Mouse (Mus musculus): Measurements from ENCODE around the gene 1700109H08Rik. TPM values are rescaled to one million over a fixed set of nuclear protein-coding genes. Genes with fewer than 3 reads are reported as not detected.

Gene 1700109H08Rik
- polyA plus RNA-seq, 1 experiment, result 1.5 TPM

DNA sequence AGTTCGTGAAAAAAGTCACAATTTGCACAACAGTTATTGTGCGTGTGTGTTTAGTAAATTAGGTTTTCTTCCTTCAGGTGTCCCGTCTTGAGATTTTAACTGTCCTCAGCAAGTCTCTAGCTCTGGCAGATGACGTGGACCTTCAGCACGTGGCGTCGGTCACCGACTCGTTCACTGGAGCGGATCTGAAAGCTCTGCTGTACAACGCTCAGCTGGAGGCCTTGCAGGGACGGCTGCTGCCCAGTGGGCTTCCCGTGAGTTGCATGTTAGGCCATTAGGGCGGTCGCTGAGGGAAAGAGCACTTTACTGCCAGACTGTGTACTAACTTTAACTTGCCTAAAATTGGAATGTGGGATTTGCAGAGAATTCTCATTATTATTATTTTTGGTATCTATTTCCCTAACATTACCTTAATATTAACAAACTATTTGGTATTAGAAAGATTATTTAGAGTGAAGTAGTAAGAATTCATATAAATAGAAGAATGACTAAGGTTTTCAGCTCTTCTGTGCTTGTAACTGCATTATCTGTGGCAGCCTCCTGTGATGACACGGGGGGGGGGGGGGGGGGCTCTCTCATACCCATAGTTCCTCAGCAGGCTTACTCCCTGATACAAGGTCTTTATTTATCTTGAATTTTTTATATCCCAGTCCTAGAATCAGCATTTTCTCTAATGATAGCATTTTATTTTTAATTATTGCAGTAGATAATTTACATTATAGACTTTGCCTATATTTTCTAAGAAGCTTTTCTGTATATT lies 60.3 kb downstream of the 1700109H08Rik start:
- Histone ChIP-seq H3K27ac (ENCODE audit: insufficient read depth, low read depth, low read length) (no peak overlapping the region), H3K36me3 (ENCODE audit: control insufficient read depth, insufficient read depth, low read length) (peaks cover 2% of the 10 kb centered on the region; the same call in 1 of the 2 replicates), H3K4me3 (ENCODE audit: insufficient read depth, low read depth, low read length) (no peak overlapping the region), H3K4me1 (ENCODE audit: control insufficient read depth, insufficient read depth, low read length) (no peaks in the 10 kb centered on the region), H3K27me3 (replicated peaks; ENCODE audit: control insufficient read depth, insufficient read depth, low read length) (no peaks in the 10 kb centered on the region)
- WGBS, result 45% methylated on average over 16 of the region's 16 CpGs
- peak; percentile 49 for DNase-seq
- TF ChIP-seq POLR2A (IDR thresholded peaks at IDR 0.05; ENCODE audit: low read depth, low read length), result no peak
- no peak for TF ChIP-seq CTCF (conservative IDR thresholded peaks at IDR 0.05; ENCODE audit: insufficient read depth, insufficient read length, low read depth, low read length)

DNA sequence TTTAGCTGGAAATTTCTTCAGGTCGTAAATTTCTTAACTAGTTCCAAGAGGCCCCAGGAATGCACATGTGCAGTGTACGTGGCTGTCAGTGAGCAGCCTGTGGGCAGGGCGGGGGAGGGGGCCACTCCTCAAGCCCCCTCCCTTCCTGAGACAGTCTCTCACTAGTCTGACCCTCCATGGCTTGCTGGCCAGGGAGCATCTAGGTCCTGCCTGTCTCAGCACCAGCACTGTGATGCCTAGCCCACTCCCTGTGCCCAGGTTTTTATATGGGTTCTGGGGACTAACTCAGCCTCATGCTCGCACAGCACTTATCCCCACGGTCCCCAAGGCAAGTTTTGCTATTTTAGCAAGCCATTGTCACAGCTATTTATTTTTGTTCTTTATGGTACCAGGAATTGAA lies 60.9 kb downstream of the 1700109H08Rik start:
- Histone ChIP-seq H3K36me3 (ENCODE audit: control insufficient read depth, insufficient read depth, low read length) (peaks cover 2% of the 10 kb centered on the region; the same call in 1 of the 2 replicates), H3K4me3 (ENCODE audit: insufficient read depth, low read depth, low read length) (no peak overlapping the region), H3K27ac (ENCODE audit: insufficient read depth, low read depth, low read length) (no peak overlapping the region), H3K27me3 (replicated peaks; ENCODE audit: control insufficient read depth, insufficient read depth, low read length) (no peaks in the 10 kb centered on the region), H3K4me1 (ENCODE audit: control insufficient read depth, insufficient read depth, low read length) (no peaks in the 10 kb centered on the region)
- DNase-seq, result no peak
- WGBS, result 89% methylated on average over 5 of the region's 5 CpGs
- no peak for TF ChIP-seq POLR2A (IDR thresholded peaks at IDR 0.05; ENCODE audit: low read depth, low read length)
- no peak for TF ChIP-seq CTCF (conservative IDR thresholded peaks at IDR 0.05; ENCODE audit: insufficient read depth, insufficient read length, low read depth, low read length)

DNA sequence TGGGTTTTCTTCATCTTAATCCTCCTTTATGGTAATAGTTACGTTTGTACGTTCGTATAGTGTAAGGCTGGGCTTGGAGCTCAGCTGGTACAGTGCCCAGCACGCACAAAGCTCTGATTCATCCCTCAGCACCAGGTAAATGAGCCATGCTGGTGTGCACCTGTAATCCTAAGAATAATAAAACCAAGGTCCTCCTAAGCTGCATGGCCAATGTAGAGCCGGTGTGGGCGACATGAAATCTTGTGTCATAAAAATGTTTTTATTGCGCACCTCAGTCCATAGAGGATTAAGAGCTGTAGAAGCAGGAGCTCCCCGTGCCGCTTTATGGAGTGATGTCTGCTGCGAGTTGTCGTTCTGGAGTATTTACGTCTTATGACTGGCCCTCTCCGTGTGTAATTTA lies 61.9 kb downstream of the 1700109H08Rik start:
- Histone ChIP-seq H3K36me3 (ENCODE audit: control insufficient read depth, insufficient read depth, low read length) (peaks cover 2% of the 10 kb centered on the region; the same call in 1 of the 2 replicates), H3K27me3 (replicated peaks; ENCODE audit: control insufficient read depth, insufficient read depth, low read length) (no peaks in the 10 kb centered on the region), H3K27ac (ENCODE audit: insufficient read depth, low read depth, low read length) (no peak overlapping the region), H3K4me1 (ENCODE audit: control insufficient read depth, insufficient read depth, low read length) (no peaks in the 10 kb centered on the region), H3K4me3 (ENCODE audit: insufficient read depth, low read depth, low read length) (no peak overlapping the region)
- no peak for TF ChIP-seq CTCF (conservative IDR thresholded peaks at IDR 0.05; ENCODE audit: insufficient read depth, insufficient read length, low read depth, low read length)
- no peak for TF ChIP-seq POLR2A (IDR thresholded peaks at IDR 0.05; ENCODE audit: low read depth, low read length)
- DNase-seq, result no peak
- 93% methylated on average over 13 of the region's 13 CpGs for WGBS

DNA sequence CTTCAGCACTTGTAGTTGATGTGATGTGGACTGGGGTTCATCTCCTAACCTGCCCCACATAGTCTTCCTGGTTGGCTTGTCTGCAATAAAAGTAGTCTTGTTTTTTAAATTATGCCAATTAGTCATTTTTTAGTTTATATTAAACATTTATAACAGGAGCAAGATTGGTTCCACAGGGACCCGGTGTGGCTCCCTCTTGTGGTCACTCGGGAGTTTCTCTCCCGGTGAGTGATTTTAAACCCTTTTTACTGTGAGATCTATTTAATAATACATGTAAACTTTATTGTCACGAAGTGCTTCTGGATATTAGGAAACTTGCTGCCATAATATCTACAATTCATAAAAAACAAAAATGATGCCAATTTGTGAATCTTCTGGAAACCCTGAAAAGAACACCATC lies 62.6 kb downstream of the 1700109H08Rik start:
- Histone ChIP-seq H3K27ac (ENCODE audit: insufficient read depth, low read depth, low read length) (no peak overlapping the region), H3K27me3 (replicated peaks; ENCODE audit: control insufficient read depth, insufficient read depth, low read length) (no peaks in the 10 kb centered on the region), H3K4me3 (ENCODE audit: insufficient read depth, low read depth, low read length) (no peak overlapping the region), H3K4me1 (ENCODE audit: control insufficient read depth, insufficient read depth, low read length) (no peaks in the 10 kb centered on the region), H3K36me3 (ENCODE audit: control insufficient read depth, insufficient read depth, low read length) (peaks cover 2% of the 10 kb centered on the region; the same call in 1 of the 2 replicates)
- WGBS, result 78% methylated on average over 4 of the region's 4 CpGs
- no peak for DNase-seq
- TF ChIP-seq CTCF (conservative IDR thresholded peaks at IDR 0.05; ENCODE audit: insufficient read depth, insufficient read length, low read depth, low read length), result peak; percentile 31; the same call in 1 of the 2 replicates
- TF ChIP-seq POLR2A (IDR thresholded peaks at IDR 0.05; ENCODE audit: low read depth, low read length), result no peak

Other genes with a start within 250 kb of the 1700109H08Rik start
- gene Cdk6, start 230.1 kb upstream of the 1700109H08Rik start, polyA plus RNA-seq (2012; rRNA removed), result 6.0 and 7.8 TPM in 2 replicates
- 7.1 and 8.1 TPM in 2 replicates for gene Fam133b, start 27.7 kb upstream of the 1700109H08Rik start, polyA plus RNA-seq (2012; rRNA removed)
- gene Pex1, start 24.5 kb downstream of the 1700109H08Rik start, polyA plus RNA-seq (2012; rRNA removed), result 10.8 and 11.1 TPM in 2 replicates
- 4.3 TPM in 2 replicates for gene Rbm48, start 25.0 kb downstream of the 1700109H08Rik start, polyA plus RNA-seq (2012; rRNA removed)
- not detected in 2 replicates for gene Tmbim7, start 79.6 kb downstream of the 1700109H08Rik start, polyA plus RNA-seq (2012; rRNA removed)
- gene Gatad1, start 85.6 kb downstream of the 1700109H08Rik start, polyA plus RNA-seq (2012; rRNA removed), result 76.9 and 93.0 TPM in 2 replicates
- 21.9 and 22.3 TPM in 2 replicates for gene Ankib1, start 231.4 kb downstream of the 1700109H08Rik start, polyA plus RNA-seq (2012; rRNA removed)
- gene Krit1, start 231.6 kb downstream of the 1700109H08Rik start, polyA plus RNA-seq (2012; rRNA removed), result 6.9 and 8.3 TPM in 2 replicates

Measured in kidney, adult 2 months (tissue).